Mouse (Mus musculus): ENCODE measurements around the gene Prss12. TPM values are rescaled to one million over a fixed set of nuclear protein-coding genes. Genes with fewer than 3 reads are reported as not detected.

The Prss12 gene
- polyA plus RNA-seq, 1 experiment = 0.43 TPM

GRCm38 (mm10) chr3:123511818-123512217 lies 65.1 kb downstream of the Prss12 start:
- Histone ChIP-seq H3K4me1 (ENCODE audit: control insufficient read depth, insufficient read depth, low read length) (peaks cover 2% of the 10 kb centered on the region), H3K27me3 (ENCODE audit: control insufficient read depth, insufficient read depth, low read length) (no peaks in the 10 kb centered on the region), H3K27ac (ENCODE audit: control insufficient read depth, insufficient read depth, low read depth, low read length) (no peak overlapping the region), H3K4me3 (ENCODE audit: control insufficient read depth, low read depth, low read length) (no peak overlapping the region), H3K36me3 (ENCODE audit: control insufficient read depth, insufficient read depth, low read length) (no peaks in the 10 kb centered on the region)
- no peak for TF ChIP-seq POLR2A (IDR thresholded peaks at IDR 0.05; ENCODE audit: control insufficient read depth, low read depth, low read length)
- no peak for TF ChIP-seq CTCF (IDR thresholded peaks at IDR 0.05; ENCODE audit: control insufficient read depth, insufficient read depth, insufficient replicate concordance, low read depth, low read length)

- no peak overlapping the region for H3K27ac ChIP-seq (ENCODE audit: control insufficient read depth, insufficient read depth, low read depth, low read length)
- H3K4me1 ChIP-seq (ENCODE audit: control insufficient read depth, insufficient read depth, low read length) = peaks cover 7% of the 10 kb centered on the region
- H3K36me3 ChIP-seq (ENCODE audit: control insufficient read depth, insufficient read depth, low read length) = no peaks in the 10 kb centered on the region
- TF ChIP-seq CTCF (IDR thresholded peaks at IDR 0.05; ENCODE audit: control insufficient read depth, insufficient read depth, insufficient replicate concordance, low read depth, low read length) = no peak
- no peak for TF ChIP-seq POLR2A (IDR thresholded peaks at IDR 0.05; ENCODE audit: control insufficient read depth, low read depth, low read length)
- no peaks in the 10 kb centered on the region for H3K27me3 ChIP-seq (ENCODE audit: control insufficient read depth, insufficient read depth, low read length)
- no peak overlapping the region for H3K4me3 ChIP-seq (ENCODE audit: control insufficient read depth, low read depth, low read length)
These were observed 68.2 kb downstream of the Prss12 start for GRCm38 (mm10) chr3:123514886-123515285.

- peaks cover 7% of the 10 kb centered on the region for H3K4me1 ChIP-seq (ENCODE audit: control insufficient read depth, insufficient read depth, low read length)
- H3K4me3 ChIP-seq (ENCODE audit: control insufficient read depth, low read depth, low read length) = no peak overlapping the region
- no peaks in the 10 kb centered on the region for H3K36me3 ChIP-seq (ENCODE audit: control insufficient read depth, insufficient read depth, low read length)
- TF ChIP-seq POLR2A (IDR thresholded peaks at IDR 0.05; ENCODE audit: control insufficient read depth, low read depth, low read length) = no peak
- no peak for TF ChIP-seq CTCF (IDR thresholded peaks at IDR 0.05; ENCODE audit: control insufficient read depth, insufficient read depth, insufficient replicate concordance, low read depth, low read length)
- no peaks in the 10 kb centered on the region for H3K27me3 ChIP-seq (ENCODE audit: control insufficient read depth, insufficient read depth, low read length)
- H3K27ac ChIP-seq (ENCODE audit: control insufficient read depth, insufficient read depth, low read depth, low read length) = no peak overlapping the region
These were observed 69.1 kb downstream of the Prss12 start for GRCm38 (mm10) chr3:123515600-123516359.

- Histone ChIP-seq H3K4me1 (ENCODE audit: control insufficient read depth, insufficient read depth, low read length) (peaks cover 7% of the 10 kb centered on the region), H3K27me3 (ENCODE audit: control insufficient read depth, insufficient read depth, low read length) (no peaks in the 10 kb centered on the region), H3K4me3 (ENCODE audit: control insufficient read depth, low read depth, low read length) (no peak overlapping the region), H3K36me3 (ENCODE audit: control insufficient read depth, insufficient read depth, low read length) (no peaks in the 10 kb centered on the region), H3K27ac (ENCODE audit: control insufficient read depth, insufficient read depth, low read depth, low read length) (no peak overlapping the region)
- TF ChIP-seq POLR2A (IDR thresholded peaks at IDR 0.05; ENCODE audit: control insufficient read depth, low read depth, low read length) (no peak), CTCF (IDR thresholded peaks at IDR 0.05; ENCODE audit: control insufficient read depth, insufficient read depth, insufficient replicate concordance, low read depth, low read length) (no peak)
These were observed 70.1 kb downstream of the Prss12 start for GRCm38 (mm10) chr3:123516784-123517183.

GRCm38 (mm10) chr3:123526313-123527067 lies 79.8 kb downstream of the Prss12 start:
- H3K36me3 ChIP-seq (ENCODE audit: control insufficient read depth, insufficient read depth, low read length) = no peaks in the 10 kb centered on the region
- TF ChIP-seq POLR2A (IDR thresholded peaks at IDR 0.05; ENCODE audit: control insufficient read depth, low read depth, low read length) (no peak), CTCF (IDR thresholded peaks at IDR 0.05; ENCODE audit: control insufficient read depth, insufficient read depth, insufficient replicate concordance, low read depth, low read length) (no peak)
- no peaks in the 10 kb centered on the region for H3K4me1 ChIP-seq (ENCODE audit: control insufficient read depth, insufficient read depth, low read length)
- no peaks in the 10 kb centered on the region for H3K27me3 ChIP-seq (ENCODE audit: control insufficient read depth, insufficient read depth, low read length)
- H3K27ac ChIP-seq (ENCODE audit: control insufficient read depth, insufficient read depth, low read depth, low read length) = no peak overlapping the region
- no peak overlapping the region for H3K4me3 ChIP-seq (ENCODE audit: control insufficient read depth, low read depth, low read length)

GRCm38 (mm10) chr3:123527806-123528507 lies 81.2 kb downstream of the Prss12 start:
- no peak for TF ChIP-seq CTCF (IDR thresholded peaks at IDR 0.05; ENCODE audit: control insufficient read depth, insufficient read depth, insufficient replicate concordance, low read depth, low read length)
- TF ChIP-seq POLR2A (IDR thresholded peaks at IDR 0.05; ENCODE audit: control insufficient read depth, low read depth, low read length) = no peak
- no peaks in the 10 kb centered on the region for H3K4me1 ChIP-seq (ENCODE audit: control insufficient read depth, insufficient read depth, low read length)
- no peaks in the 10 kb centered on the region for H3K36me3 ChIP-seq (ENCODE audit: control insufficient read depth, insufficient read depth, low read length)
- no peak overlapping the region for H3K4me3 ChIP-seq (ENCODE audit: control insufficient read depth, low read depth, low read length)
- H3K27ac ChIP-seq (ENCODE audit: control insufficient read depth, insufficient read depth, low read depth, low read length) = no peak overlapping the region
- H3K27me3 ChIP-seq (ENCODE audit: control insufficient read depth, insufficient read depth, low read length) = no peaks in the 10 kb centered on the region

GRCm38 (mm10) chr3:123531124-123531523 lies 84.4 kb downstream of the Prss12 start:
- TF ChIP-seq POLR2A (IDR thresholded peaks at IDR 0.05; ENCODE audit: control insufficient read depth, low read depth, low read length) (no peak), CTCF (IDR thresholded peaks at IDR 0.05; ENCODE audit: control insufficient read depth, insufficient read depth, insufficient replicate concordance, low read depth, low read length) (no peak)
- no peak overlapping the region for H3K4me3 ChIP-seq (ENCODE audit: control insufficient read depth, low read depth, low read length)
- no peaks in the 10 kb centered on the region for H3K4me1 ChIP-seq (ENCODE audit: control insufficient read depth, insufficient read depth, low read length)
- H3K27ac ChIP-seq (ENCODE audit: control insufficient read depth, insufficient read depth, low read depth, low read length) = no peak overlapping the region
- H3K36me3 ChIP-seq (ENCODE audit: control insufficient read depth, insufficient read depth, low read length) = no peaks in the 10 kb centered on the region
- no peaks in the 10 kb centered on the region for H3K27me3 ChIP-seq (ENCODE audit: control insufficient read depth, insufficient read depth, low read length)
